Mouse (Mus musculus) mouse embryonic stem cell (cell line): ENCODE measurements around the gene Adamts5.

Experiments
- in situ Hi-C, 2 experiments: fragments of 300-500 bp; cut with MboI; formaldehyde crosslinking; loops; 1 replicate in 1 of 2; 3 replicates in 1 of 2; pipeline ENCODE4 v1.14.3; 2019 to 2020; ENCODE audit warnings: low sequenced_read_pairs in 2 of 2, low pct_unique_long_range_greater_than_20kb in 1 of 2, mixed read lengths in 1 of 2; ENCODE audit not compliant: unreplicated experiment in 1 of 2

The Adamts5 gene

DNA sequence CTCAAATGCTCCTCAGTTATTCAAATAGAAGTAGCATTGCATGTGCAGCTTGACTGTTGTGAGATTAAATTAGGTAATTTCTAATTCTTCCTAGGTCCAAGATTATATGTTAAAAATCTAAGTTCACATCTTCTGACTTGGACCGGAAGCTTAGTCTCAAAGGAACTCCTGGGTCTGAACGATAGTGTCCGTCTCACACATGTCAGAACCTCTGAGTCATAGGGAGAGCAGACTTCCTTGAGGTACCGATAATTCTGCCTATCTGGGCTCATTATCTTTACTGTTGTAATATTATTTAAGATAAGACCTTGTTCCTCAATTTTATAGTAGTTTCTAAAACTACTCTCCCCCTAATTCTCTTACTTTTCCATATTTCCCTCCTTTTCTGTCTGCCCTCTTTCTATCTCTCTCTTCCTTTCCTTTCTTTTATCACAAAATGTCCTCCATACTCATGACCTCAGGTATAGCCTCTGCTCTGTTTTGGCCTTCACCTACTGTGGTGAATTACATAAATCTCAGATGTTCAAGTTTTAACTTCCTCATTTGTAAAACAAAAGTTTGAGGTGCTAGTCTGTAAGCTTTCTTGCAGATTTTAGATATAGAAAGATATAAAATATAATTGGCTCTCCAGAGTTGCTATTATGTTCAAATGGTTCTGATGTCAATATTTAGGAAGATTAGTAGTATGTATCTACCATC is 36.8 kb downstream of the Adamts5 start:
- in situ Hi-C loops = no loop called here

DNA sequence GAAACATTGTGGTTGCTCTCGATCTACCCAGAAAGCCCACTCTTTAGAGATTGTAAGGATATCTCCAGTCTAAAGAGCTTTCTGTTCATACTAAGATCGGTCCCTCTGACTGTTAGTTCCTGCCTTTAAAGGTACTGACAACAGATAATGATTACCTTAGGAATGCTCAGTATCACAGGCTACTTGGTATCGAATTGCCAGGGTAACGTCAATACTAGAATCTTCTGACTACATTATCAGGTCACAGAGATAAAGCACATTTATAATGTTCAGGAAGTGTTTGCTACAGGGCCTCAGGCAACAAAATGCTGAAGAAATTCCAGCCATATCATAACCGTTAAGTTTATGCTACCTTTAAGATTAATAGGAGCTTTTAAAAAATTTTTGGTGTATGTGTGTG is 47.1 kb downstream of the Adamts5 start:
- in situ Hi-C loops = no loop called here

DNA sequence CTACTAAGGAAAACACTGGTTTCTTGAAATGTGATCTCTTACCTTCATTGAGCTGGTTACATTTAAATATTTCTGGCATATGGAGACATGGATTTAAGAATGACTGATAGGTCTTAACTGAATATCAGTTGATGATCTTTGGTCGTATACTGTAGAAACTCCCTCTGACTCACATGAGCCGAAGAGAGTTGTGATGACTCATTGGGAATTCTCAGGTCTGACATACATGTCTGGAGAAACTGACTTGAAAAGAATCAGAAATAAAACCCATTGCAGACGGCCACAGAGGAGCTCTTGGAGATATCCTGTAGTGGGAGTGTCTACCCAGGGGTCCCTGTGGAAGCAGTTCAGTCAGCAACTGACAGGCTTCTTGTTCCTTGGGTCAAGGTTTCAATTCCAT is 74.6 kb downstream of the Adamts5 start:
- in situ Hi-C loops = no loop called here

DNA sequence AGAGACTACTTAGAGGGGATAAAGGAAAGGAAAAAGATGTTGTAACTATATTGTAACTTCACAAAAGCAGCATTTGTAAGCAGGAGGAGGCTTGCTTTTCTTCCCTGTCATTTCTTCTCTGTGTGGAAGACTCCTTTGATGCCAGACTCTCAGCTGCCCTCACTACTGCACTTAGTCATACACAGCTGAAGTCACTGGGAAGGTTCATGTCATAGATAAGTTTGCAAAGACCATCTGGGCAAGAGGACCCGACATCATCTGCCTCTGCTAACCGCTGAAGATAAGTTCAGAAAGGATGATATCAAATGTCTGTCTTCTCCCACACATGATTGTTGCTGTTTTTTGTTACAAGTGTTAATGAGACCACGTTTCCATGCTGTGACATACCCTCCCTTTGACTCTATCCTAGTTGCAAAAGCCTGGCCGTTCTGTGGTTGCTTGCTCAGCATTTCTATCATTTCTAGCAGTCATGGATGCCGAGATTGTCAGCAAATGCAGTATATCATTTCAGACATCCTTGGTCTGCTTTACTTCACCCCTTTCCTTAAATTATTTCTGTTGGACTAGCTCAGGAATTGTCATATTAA is 79.2 kb downstream of the Adamts5 start:
- in situ Hi-C loops = loop anchor here (25.0 kb wide), 1 partner anchor 1065 kb away; no protein-coding TSS in a partner anchor

DNA sequence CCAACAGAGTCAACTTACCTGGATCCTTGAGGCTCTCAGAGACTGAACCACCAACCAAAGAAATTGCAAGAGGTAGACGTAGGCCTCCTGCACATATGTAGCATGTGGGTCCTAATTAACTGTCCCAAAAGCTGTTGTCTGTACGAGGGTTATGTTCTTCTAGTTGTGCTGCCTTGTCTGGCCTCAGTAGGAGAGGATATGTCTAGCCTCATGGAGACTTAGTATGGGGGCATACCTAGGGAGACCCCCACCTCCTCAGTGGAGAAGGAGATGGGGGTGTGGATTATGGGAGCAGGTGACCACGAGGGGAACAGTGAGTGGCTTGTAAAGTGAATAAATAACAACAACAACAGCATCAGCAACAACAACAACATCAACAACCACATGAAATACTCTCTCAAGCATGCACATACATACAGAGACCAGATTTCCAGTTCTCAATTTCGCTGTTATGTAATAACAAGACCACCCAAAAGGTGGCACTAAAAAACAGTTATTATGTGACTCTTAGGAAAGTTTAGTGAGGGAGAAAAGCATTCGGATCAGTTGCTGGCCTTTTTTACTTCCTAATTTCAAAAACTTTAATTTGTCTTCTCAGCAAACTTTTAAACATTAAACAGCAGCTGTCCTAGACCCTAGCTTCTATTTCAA is 81.7 kb downstream of the Adamts5 start:
- in situ Hi-C loops = loop anchor here (25.0 kb wide), 1 partner anchor 1067 kb away; no protein-coding TSS in a partner anchor

DNA sequence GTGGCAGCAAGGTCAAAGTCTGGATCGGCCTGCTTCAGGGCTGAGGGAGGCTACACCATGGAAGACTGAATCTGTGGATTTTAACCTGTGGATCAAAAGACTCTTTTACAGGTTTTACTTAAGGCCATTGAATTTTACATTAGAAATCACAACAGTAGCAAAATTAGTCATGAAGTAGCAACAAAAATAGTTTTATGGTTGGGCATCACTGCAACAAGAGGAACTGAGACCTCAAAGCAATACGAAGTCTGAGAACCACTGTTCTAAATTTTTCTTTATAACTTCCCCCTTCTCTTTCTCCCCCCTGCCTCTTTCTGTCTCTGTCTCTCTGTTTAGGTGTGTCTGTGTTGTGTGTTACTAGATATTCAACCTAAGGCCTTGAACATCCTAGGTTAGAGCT is 87.5 kb downstream of the Adamts5 start:
- in situ Hi-C loops = loop anchor here (25.0 kb wide), 1 partner anchor 1073 kb away; no protein-coding TSS in a partner anchor

DNA sequence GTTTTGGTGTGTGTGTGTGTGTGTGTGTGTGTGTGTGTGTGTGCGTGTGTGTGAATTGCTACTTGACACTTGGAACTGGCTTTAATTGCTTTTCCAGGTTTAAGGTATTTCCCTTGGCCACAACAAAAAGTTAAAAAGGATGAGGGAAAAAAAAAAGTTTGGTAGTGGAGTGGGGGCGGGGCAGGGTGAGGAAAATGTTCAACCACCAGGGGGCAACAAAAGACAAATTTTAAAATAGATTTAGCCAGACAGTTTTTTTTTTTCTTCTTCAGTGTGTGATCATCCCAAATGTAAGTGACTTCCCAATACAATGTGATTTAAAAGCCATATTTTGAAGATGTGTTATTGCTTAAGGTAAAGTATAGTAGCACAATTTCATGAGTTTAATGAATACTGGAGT is 94.0 kb downstream of the Adamts5 start:
- in situ Hi-C loops = loop anchor here (5.0 to 25.0 kb wide), 5 partner anchors 607 to 1440 kb away; no protein-coding TSS in a partner anchor

DNA sequence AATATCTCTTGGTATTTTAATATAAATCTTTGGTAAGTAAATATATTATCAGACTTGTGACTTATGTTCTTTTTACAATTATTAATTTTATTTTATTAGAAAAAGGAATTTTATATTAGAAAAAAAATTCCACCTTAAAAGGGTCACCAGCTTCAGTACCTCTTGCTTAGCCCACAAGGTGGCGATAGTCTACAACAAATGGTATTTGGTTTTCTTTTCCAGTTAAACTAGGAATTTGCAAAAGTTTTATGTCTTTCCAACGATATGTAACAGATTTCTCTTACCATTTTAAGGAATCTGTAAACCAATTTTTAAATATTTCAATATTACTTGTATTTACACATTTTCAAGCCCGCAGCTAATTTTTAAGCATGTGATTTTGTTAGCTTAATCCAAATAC is 94.6 kb downstream of the Adamts5 start:
- in situ Hi-C loops = loop anchor here (5.0 to 25.0 kb wide), 5 partner anchors 608 to 1440 kb away; no protein-coding TSS in a partner anchor
